Mouse (Mus musculus) liver, adult (tissue): ENCODE measurements around the gene Gm28360.
"Not testable (repeated sequence)": the region's sequence is repeated elsewhere in the genome, so short reads cannot be mapped to it uniquely, and the experiment has no call there.

Source experiments
- GATA4 ChIP-seq: IDR thresholded peaks from 2 replicates; pipeline ENCODE4 v1.6.1; 2014; ENCODE audit warnings: mild to moderate bottlenecking, low read length; ENCODE audit not compliant: insufficient replicate concordance

Gm28360 gene

GRCm38 (mm10) chr1:117829781-117830180 lies at the start of gene Gm28360:
Gene Gm28360, plus strand, starts transcription at chr1:117830081.
- TF ChIP-seq GATA4 = not testable (repeated sequence)

- not testable (repeated sequence) for TF ChIP-seq GATA4
These were observed 49.0 kb upstream of the Gm28360 start, which contains the start of gene B020011L13Rik for GRCm38 (mm10) chr1:117780833-117781232. Gene B020011L13Rik, plus strand, starts transcription at chr1:117781133.
